Mouse (Mus musculus) testis, adult 2 months (tissue): ENCODE results near the gene Hyal2.

Source experiments
- CTCF ChIP-seq: fragments of 200-500 bp; IDR thresholded peaks from 2 replicates; pipeline ENCODE4 v1.5.1; 2012; ENCODE audit warnings: low read depth, mild to moderate bottlenecking, inconsistent platforms, low read length, moderate library complexity; ENCODE audit not compliant: control insufficient read depth, insufficient read depth, insufficient replicate concordance
- POLR2A ChIP-seq: fragments of 200-500 bp; IDR thresholded peaks from 2 replicates; pipeline ENCODE4 v1.6.1; 2012; ENCODE audit warnings: low read depth, mild to moderate bottlenecking, inconsistent platforms, low read length, moderate library complexity; ENCODE audit not compliant: control insufficient read depth

DNA sequence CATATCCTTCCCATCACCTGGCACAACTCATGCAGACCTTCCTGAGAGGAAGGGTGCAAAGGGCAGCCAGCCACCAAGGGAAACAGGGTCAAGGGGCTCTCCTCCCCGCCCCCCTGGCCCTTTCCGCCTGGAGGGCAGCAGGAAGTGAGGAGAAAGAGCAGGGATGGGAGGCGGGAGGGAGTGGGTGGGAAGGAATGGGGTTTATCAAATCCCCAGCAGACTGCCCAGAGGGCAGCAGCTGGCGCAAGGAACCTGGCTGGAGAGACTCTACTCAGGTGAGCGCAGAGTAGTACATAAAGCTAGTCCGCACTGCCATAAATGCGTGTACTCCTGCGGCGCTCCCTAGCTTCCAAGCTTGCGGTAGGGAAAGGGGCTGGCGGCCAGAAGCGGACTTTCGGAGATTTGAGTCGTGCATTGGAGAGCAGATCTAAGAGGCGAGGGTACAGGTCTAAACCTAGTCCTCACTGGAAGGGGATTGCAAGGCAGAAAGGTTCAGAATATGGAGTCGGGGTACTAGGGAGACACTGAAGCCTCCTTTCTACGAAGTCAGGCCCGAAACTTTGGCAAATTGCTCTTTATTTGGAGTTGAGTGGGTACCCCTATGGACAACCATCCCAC, at the start of gene Hyal2:
- TF ChIP-seq CTCF (no peak), POLR2A (no peak)
